Mouse (Mus musculus): ENCODE data around the gene Tatdn2.
A peak's percentile ranks its signal among the peaks of the same experiment; 100 is the strongest.
"Not testable (repeated sequence)": the region's sequence is repeated elsewhere in the genome, so short reads cannot be mapped to it uniquely, and the experiment has no call there.

The Tatdn2 gene

GRCm38 (mm10) chr6:113672029-113672428 is 24.8 kb upstream of the Tatdn2 start:
- DNase-seq (ENCODE audit: low read depth, low spot score), result not testable (repeated sequence)

- DNase-seq (ENCODE audit: low read depth, low spot score), result no peak
Observed at GRCm38 (mm10) chr6:113672989-113673388, 23.9 kb upstream of the Tatdn2 start.

GRCm38 (mm10) chr6:113675234-113675633 is 21.6 kb upstream of the Tatdn2 start:
- peak; percentile 58 for DNase-seq (ENCODE audit: low read depth, low spot score)

GRCm38 (mm10) chr6:113675991-113676390 is 20.9 kb upstream of the Tatdn2 start:
- peak; percentile 66 for DNase-seq (ENCODE audit: low read depth, low spot score)

GRCm38 (mm10) chr6:113677070-113677734 is 19.6 kb upstream of the Tatdn2 start:
- no peak for DNase-seq (ENCODE audit: low read depth, low spot score)

GRCm38 (mm10) chr6:113678246-113679012 is 18.4 kb upstream of the Tatdn2 start:
- DNase-seq (ENCODE audit: low read depth, low spot score), result no peak

GRCm38 (mm10) chr6:113679993-113680566 is 16.8 kb upstream of the Tatdn2 start:
- DNase-seq (ENCODE audit: low read depth, low spot score), result no peak

GRCm38 (mm10) chr6:113681271-113681670 is 15.6 kb upstream of the Tatdn2 start:
- peak; percentile 94 for DNase-seq (ENCODE audit: low read depth, low spot score)

GRCm38 (mm10) chr6:113683081-113683825 is 13.6 kb upstream of the Tatdn2 start:
- DNase-seq (ENCODE audit: low read depth, low spot score), result peak; percentile 94

- peak; percentile 95 for DNase-seq (ENCODE audit: low read depth, low spot score)
Observed at GRCm38 (mm10) chr6:113686551-113687125, 10.2 kb upstream of the Tatdn2 start.

GRCm38 (mm10) chr6:113690008-113690399 is 6.8 kb upstream of the Tatdn2 start:
- DNase-seq (ENCODE audit: low read depth, low spot score), result peak; percentile 81

GRCm38 (mm10) chr6:113690400-113691083 is 6.3 kb upstream of the Tatdn2 start:
- peak; percentile 94 for DNase-seq (ENCODE audit: low read depth, low spot score)

GRCm38 (mm10) chr6:113691084-113691462 is 5.8 kb upstream of the Tatdn2 start:
- DNase-seq (ENCODE audit: low read depth, low spot score), result no peak

- DNase-seq (ENCODE audit: low read depth, low spot score), result no peak
Observed at GRCm38 (mm10) chr6:113692661-113693133, 4.2 kb upstream of the Tatdn2 start.

GRCm38 (mm10) chr6:113693377-113693776 is 3.5 kb upstream of the Tatdn2 start:
- no peak for DNase-seq (ENCODE audit: low read depth, low spot score)

GRCm38 (mm10) chr6:113695203-113695602 is 1.6 kb upstream of the Tatdn2 start:
- DNase-seq (ENCODE audit: low read depth, low spot score), result no peak

- DNase-seq (ENCODE audit: low read depth, low spot score), result peak; percentile 66
Observed at GRCm38 (mm10) chr6:113695766-113696355, 989 bp upstream of the Tatdn2 start.

- DNase-seq (ENCODE audit: low read depth, low spot score), result no peak
Observed at GRCm38 (mm10) chr6:113697222-113698205, 664 bp downstream of the Tatdn2 start.

GRCm38 (mm10) chr6:113712718-113713117 is 15.9 kb downstream of the Tatdn2 start:
- no peak for DNase-seq (ENCODE audit: low read depth, low spot score)

Data from ES-CJ7 (cell line).